Mouse (Mus musculus): ENCODE data around the gene Ttc25.

Gene Ttc25

DNA sequence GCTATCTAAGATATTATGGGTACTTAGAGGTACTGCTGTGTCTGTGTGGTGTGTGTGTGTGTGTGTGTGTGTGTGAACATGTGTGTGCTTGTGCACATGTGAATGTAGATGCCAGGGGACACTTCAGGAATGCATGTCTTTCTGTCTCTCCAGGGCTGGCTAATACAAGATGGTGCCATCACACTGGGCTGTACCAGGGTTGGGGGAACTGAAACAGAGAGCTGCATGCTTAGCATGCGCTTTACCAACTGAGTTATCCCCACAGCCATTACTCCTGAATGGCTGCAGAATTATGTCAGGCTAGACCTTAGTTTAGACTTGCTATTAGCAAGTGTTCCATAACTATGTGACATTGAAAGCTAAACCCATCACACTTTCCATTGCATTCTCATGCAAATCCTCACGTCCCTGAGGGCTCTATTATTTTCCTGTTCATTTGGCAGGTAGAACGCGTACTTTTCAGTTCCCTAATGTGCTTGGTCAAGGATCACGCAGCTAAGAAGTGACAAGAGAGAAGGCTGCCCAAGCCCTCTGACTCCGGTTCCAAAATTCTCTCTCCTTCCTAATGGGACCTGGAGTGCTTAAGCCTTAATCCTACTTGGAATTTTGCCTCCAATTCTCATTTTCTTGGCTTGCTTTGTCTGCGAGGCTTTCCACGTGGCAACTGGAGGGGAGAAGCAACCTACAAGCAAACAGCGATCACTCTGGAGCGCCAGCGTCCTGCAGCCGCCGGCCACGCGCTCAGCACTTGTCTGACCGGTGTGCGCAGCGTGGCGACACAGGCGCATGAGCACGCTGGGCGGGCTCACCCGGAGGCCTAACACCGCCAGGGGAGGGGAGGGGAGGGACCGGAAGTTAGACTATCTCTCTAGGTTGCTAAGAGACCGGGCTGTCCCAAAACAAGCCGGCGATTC lies at the start of gene Ttc25:
Gene Ttc25 (plus strand): TSS at position 776 of the 914 bp plus-strand sequence.
- peak; percentile 71 for DNase-seq

DNA sequence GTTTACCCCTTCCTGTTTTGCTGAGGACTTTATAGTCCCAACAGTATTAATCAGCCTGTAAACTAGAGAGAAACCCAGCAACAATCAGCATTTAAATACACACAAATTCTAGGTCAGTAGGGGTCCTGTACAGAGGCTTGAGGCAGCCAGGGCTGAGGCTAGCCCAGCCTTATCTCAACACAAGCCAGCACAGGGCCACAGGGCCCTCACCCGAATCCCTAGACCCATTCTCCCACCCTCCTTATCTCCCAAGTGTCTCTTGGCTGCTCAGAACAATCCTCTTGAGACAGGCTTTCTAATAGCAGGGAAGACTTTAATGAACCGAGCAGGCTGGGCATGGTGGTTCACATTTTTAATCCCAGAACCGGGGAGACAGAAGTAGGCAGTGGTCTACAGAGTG lies 45.2 kb upstream of the Ttc25 start:
- no peak for DNase-seq

DNA sequence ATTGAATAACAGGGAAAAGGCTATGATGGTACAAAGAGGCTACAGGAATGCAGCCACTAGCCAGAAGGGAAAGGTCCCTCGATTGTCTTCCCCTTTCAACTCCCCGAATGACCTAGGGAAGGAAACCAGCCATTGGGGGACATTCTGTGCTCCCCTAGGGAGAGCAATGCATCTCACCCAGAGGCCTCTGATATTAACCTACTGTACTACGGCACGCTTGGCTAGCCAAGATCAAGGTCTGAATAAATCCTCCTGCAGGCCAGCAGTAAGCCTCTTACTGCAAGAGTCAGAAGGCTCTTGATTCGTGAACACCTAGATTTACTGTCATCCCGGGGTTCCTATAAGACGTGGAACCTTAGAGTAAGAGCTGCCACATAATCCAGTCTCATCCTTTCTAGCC lies 44.8 kb upstream of the Ttc25 start:
- no peak for DNase-seq

DNA sequence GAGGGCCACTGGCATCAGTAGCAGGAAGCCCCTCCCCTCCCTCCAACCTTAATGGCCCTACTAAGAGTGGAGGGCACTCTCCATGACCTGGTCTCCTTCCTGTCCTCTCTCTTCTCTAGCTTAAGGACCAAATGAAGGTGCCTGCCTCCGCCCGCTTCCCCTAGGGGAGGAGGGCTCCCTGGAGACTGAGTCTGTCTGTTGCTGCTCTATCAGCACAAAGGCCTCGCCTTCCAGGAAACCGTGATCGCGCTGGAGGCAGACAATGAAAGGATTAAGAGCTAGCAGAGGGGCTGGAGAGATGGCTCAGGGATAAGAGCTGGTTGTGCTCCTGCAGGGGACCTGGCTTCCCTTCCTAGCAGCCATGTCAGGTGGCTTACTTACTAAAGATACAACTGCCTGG lies 44.1 kb upstream of the Ttc25 start:
- DNase-seq: no peak

DNA sequence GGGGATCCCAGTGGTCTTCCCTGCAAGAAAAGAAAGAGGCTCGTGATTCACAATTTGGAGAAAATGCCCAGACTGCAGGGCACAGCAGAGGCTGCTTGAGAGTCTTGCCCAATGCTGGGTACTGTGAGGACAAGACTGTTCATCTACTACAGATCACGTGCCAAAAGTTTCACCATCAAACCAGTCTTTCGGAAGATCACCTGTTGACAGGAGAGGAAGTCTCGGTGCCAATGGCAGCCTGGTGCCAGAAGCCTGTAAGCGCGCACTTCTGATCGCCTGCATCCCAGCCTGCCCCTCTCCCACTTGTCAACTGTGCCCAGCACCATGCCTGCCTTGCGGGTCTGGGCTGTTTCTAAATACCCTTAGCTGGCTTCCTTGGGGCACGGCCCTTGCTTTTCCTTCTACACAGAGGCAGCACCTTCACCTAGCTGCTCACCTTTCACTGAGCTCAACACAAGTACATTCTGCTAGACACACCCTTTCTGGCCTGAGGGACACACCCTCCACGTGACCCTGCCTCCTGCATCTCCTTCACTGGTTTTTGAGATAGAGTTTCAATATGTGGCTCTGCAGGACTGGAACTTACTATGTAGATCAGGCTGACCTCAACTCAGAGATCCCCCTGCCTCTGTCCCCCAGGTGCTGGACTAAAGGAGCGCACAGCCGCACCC lies 40.3 kb upstream of the Ttc25 start:
- DNase-seq: no peak

DNA sequence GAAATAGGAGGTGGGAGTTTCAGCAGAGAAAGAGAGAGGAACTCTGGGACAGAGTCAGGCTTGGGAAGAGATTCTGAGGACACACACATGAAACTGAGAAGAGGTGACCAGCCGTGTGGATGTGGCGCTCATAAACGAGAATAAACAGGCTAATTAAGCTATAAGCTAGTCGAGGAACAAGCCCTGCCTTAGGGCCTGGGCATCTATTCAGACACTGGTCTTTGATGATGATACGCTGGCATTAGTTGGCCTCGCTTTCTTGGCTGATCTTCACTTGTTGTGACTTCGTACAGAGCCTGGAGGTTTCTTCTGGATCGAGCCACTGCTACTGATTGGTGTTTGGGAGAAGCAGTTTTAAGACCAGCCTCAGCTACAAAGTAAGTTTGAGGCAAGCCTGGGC lies 39.4 kb upstream of the Ttc25 start:
- DNase-seq: no peak

DNA sequence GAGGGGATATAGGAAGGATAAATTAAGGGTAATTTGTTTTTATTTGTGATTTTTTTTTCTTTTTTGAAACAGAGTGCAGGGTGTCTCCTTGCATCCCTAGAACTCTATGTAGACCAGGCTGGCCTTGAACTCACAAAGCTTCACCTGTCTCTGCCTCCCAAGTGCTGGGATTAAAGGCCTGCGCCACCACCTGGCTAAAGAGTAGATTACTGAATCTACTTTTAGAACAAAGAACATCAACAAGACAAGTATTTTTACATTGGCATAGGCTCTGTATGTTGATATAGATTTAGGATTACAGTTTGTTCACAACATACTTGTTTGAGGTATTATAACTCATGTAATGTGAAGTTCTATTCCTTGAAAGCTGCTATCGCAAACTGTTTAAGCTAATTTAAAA lies 34.9 kb upstream of the Ttc25 start:
- no peak for DNase-seq

DNA sequence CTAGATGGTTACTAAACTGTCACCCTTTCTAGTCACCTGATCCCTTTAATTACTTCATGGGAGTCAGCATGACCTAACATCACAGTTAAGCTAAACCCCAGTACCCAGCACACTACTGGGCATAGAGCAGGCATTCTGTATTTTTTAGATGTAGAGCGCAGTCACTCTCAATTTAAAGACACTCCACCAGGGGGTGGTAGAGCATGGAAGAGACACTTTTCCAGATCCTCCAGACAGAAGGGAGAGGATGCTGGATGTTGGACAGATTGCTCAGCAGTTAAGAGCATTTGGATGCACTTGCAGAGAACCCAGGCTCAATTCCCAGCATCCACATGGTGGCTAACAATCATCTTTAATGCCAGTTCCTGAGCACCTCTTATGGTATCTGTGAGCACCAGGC lies 33.0 kb upstream of the Ttc25 start:
- DNase-seq: peak; percentile 37

DNA sequence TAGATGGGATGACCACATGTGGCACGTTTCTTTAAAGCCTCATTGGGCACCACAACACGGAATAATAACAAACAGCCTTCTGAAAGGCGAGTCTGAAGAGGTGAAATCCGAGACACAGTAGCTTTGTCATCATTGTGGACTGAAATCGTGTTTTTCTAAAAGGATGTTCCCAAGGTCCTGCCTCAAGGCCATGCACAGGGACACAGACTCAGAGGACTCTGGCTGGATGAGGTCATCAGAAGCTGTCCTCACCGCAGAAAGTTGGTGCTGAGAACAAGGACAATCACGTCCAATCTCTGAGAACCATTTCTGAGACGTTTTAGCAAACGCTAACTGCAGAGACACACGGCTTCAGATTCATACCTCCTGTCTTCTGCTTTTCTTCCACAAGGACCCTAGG lies 31.7 kb upstream of the Ttc25 start:
- DNase-seq: no peak

DNA sequence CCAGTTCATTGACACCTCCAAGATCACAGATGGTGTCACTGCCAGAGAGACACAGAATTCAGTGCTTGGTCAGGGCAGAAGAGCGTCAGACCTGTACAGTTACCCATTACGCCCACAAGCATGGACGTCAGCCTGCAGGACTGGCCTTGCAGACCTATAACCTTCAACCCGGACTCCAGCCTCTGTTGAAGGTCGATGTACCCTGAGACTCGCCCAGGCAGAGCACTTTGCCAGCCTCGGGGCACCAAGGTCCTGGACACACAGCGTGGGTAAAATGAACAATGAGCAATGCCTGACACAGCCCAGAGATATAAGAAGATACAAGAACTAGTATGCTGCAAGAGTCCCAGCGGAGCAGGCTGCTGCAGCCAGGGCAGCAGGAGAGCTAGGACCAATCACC lies 30.3 kb upstream of the Ttc25 start:
- no peak for DNase-seq

DNA sequence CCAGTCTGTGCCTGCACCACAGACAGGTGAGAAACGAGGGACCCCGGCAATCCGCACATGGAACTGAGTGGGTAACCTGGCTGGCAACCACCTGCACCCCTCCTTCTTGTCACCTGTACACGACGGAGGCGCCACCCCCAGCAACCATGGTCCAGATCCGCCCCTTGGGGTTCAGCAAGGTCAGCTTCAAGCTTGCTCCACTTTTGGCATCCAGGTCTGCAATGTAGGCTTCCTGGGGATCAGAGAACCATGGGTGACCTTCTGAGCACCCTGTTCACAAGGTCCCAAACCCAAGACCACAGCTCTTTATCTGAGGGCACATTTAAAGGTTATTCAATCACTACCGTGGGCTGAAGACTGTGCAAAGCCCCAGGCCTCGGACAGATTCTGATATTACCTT lies 29.6 kb upstream of the Ttc25 start:
- no peak for DNase-seq

DNA sequence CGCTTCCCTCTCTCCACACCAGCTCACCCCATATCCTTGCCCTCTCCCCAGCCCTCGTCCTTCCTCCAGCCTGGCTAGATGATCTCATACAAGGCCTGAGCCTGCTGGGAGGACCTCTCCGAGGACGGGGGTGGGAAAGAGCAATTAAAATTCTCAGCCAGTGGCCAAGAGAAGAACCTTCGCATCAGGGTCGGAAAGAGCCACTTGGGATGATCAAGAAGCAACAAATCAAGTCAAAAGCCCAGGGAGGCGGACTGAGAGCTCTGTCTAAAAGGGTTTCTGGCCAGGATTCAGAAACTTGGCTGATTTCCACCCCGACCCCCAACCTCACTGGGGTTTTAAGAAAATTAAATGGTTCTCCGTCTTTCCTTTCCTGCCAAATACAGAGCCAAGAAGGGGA lies 29.1 kb upstream of the Ttc25 start:
- DNase-seq: no peak

DNA sequence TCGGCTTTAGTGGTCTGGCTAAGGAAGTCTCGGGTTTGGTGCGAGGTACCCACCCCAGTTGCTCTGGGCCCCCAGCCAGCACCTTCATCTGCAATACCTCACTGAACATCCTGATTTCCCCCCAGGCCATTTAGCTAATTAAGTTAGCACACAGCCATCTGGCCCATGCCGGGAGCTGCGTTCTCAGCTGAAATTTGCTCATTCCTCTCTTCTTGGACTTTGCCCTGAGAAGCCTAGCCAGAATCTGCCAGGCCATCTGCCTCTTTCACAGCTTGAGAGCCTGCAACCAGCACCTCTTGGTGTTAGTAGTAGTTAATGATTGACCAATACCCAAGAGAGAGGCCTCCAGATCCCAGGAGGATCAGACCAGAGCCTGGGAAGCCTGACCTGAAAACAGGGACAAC lies 27.2 kb upstream of the Ttc25 start:
- DNase-seq: no peak

DNA sequence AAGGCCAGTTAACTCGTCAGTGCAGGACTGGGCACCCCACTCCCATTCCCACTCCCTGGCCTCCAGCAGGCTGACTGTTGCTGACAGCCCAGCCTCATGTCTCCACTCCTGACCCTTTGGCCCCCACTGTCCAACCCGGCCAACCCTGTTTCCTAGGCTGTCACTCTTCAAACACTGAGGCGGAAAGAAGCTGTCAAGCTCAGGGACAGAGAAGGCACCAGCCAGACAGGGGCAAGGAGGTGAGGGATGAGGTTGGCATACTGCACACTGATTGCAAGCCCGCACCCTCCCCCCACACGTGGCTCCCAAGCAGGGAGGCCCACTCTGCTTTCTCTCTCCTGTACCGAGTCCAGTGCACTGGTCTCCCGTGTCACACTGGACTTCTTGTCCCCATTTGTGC lies 26.2 kb upstream of the Ttc25 start:
- no peak for DNase-seq

DNA sequence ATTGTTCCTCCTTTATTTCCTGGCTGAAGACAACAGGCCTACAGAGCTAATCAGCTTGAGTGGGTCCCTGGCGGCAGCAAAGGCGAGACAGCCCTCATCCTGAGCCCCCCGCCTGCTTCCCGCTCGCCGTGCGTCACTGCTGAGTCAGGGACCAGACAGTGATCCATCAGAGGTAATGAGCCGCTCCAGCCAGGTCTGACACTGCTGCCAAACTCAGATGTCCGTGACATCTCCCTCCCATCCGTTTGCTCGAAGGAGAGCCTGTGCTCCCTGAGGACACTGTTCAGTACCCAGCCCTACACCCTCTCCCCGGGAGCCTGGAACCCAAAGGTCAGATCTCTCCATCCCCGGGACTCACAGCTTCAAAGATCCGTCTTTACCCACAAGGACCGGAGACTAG lies 24.6 kb upstream of the Ttc25 start:
- DNase-seq: no peak

DNA sequence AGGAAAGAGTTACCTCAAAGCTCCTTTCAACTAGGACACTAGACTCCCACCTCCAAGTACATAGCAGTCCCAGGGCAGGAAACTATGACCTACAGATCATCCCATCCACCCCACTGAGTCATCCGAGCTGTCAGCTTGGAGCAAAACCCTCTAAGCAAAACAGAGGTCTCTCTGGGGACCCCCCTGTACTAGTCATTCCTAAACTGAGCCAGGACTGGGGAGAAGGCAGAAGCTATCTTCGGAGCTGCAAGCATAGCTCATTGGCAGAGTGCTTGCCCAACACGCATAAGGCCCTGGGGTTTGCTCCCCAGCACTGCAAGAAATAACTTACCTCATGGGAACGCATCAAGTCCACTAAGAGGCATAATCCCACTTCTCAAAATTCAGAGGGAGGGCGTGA lies 21.0 kb upstream of the Ttc25 start:
- DNase-seq: no peak

DNA sequence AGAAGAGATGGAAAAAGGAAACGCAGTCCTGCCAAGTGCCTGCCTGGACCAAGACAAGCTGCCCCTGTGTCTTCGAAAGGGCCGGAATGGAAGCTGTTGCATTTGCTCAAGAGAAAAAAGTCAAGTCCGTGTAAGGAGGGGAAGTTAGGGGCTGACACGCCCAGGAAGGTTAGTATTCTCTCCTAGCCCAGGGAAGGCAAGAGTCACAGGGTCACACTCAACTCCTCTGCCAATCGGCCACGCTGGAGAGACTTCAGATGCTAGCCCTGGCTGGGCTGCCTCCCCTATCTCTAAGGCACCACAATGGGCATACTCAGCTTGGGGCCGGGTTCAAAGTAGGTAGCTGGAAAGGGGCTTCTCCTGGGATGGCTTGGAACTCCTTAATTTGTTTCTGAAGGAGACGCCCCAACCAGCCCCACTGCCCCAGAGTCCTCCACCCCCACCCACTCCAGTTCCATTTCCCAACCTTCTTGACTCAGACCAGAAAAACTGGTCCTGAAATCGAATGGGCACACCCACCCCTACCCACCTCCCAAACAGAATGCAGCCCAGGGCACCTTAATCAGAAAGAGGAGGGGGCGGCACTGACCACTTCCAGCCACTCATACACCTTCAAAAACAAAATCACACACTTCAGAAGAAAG lies 20.3 kb upstream of the Ttc25 start:
- no peak for DNase-seq

DNA sequence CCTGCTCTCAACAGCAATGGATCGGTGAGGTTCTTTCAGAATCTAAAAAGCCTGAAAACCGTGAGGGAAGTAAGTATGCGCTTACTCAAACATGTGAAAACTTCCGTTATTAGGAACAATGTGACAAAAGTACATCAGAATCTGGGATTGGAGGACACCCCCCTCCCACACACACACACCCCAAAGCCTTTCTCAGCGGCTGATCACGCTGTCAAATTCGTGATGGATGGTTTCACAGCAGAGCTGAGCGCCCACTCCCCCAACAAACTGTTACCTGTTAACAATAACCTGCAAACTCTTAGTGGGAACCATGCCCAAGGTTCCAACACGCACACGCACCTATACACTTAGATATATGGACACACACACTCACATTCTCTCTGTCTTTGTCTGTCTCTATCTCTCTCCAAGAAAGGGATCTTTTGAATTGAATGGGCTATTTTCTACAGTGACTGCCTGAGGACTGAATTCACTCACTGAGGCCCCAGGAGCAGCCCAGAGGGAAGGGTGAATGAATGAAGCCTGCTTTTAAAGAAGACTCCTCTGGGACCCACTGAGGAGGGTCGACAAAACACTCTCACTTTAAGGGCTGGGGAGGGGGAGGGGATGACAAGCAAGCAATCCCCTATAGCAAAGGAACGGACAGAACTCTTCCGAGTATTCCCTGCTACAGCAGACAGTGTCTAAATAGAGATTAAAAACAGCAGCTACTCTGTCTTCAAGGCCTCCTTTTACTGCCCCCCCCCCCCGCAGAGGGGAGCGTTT lies 19.2 kb upstream of the Ttc25 start:
- no peak for DNase-seq

DNA sequence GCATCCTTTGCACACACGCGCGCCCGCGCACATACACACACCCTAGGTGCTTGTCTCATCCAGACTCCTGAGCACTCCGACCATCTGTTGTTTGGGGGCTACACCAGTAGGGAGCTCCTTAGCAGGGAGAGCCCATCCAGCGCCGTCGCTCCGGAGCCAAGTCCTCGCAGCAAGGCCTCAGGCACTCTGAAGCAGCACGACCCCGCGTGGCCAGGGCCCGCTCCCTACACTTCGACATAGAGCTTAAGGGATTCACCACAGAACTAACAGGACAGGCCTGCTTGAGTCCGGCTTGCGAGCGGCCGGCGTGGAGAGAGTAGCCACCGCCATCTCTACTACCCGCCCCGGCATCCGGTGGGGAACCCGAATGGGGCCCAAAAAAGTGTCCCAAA lies 18.3 kb upstream of the Ttc25 start:
- DNase-seq: peak; percentile 57

DNA sequence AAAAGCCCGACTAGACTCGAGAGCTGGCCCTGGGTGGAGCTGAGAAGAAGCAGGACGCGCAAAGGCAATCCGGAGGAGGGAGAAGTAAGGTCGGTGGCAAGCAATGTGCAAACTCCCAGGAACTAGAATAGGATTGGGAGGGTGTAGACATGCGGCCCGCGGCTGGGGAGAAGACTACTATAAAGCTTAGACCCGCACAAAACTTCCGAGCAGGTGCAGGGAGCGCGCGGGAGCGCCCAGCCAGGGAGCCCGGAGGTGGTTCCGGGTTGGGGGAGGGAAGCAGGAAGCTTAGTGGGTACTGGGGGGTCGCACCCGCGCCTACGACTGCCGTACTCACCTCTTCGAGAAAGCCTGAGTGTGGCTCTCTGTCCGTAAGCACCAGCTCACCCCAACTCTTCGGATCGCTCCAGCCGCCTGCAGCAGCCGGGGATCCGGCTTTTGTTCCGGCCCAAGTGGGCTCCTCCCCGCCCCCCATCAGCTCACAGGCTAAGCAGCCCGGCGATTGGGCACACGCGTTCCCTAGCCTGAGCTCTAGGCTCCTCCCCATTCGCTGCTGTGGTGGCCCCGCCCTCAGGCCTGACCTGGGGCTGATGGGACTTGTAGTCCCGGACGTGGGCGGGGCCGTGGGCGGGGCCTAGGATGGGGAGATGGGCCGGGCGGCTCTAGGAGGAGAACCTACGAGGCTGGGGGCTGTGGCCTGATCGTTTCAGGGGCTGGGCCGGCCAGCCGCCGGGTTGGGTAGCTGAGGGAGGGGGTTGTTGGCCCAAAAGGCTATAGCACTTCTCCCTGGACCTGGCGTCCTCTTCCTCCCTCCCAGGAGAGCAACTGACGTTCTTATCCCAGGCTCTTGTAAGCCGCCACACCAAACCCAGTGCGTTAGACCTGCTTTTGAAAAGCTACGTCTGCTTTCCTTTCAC lies 17.7 kb upstream of the Ttc25 start, which contains the start of gene Acly:
Gene Acly (minus strand): TSS at position 543 of the 917 bp plus-strand sequence.
- peak; percentile 99 for DNase-seq

DNA sequence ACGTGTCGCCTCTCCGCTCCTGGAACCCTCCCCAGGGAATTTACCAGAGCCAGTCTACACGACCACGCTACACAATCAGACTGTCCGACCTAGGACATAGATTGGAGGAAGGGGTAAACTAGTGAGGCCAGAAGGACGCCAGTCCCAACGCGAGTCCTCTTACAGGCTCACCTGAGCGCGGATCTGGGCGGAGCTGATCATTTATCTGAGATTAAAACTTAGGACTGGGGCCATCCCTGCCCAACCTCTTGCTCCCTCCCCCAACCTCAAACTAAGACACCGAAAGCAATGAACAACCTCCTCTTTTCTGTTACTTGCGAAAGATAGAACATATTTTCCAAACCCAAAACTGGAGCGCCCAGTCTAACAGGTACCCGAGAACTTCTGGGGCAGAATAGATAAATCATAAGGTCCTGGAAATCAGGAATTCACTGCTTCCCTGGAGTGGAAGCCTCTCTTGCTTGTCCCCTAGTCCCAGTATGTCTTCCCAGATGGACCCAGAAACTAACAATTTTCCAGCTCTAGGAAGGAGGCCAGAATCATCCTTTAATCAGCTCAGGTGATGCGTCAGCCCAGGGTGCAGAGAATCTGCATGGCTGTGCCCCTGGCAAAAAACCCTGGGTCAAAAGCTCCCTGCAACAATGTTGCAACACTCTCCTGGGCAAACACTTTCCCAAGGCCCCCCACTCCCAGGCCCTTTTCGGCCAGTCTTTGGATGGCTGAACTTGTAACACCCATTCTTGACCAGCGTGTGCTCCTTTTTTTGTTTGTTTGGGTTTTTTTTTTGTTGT lies 16.8 kb upstream of the Ttc25 start:
- DNase-seq: no peak

All from right cerebral cortex, postnatal 4 days (tissue).